Mouse (Mus musculus): ENCODE results near the gene Nacc1. TPM values are rescaled to one million over a fixed set of nuclear protein-coding genes. Genes with fewer than 3 reads are reported as not detected.
A peak's percentile ranks its signal among the peaks of the same experiment; 100 is the strongest.

Gene Nacc1
- polyA plus RNA-seq, 1 experiment from 2014 or later: 16.1 TPM

DNA sequence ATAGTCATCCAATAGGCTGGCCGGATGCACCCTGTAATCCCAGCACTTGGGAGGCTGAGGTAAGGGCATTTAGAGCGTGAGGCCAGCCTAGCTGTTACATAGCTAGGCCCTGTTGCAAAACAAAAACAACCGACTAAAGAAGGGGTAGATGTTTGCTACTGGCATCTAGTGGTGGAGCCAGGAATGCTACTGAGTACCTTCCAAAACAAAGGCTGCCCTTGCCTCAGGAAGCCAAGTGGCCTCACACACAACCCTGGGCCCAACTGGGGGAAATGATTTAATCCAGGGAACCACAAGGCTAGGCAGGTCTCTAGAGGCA, 38.2 kb upstream of the Nacc1 start:
- Histone ChIP-seq H3K27ac (peak overlapping the region; percentile 97), H3K4me3 (no peak overlapping the region), H3K4me1 (peaks cover 95% of the 10 kb centered on the region), H3K27me3 (no peaks in the 10 kb centered on the region), H3K36me3 (ENCODE audit: poor library complexity, severe bottlenecking) (peaks cover 42% of the 10 kb centered on the region), H3K9me3 (replicated peaks) (no peaks in the 10 kb centered on the region), H3K9ac (0 out of 2 replicates have a peak overlapping the region, but pooled peaks have one; percentile 49), H3K4me2 (no peak overlapping the region)
- ATAC-seq: no peak
- 17% methylated on average over 3 of the region's 3 CpGs for WGBS

DNA sequence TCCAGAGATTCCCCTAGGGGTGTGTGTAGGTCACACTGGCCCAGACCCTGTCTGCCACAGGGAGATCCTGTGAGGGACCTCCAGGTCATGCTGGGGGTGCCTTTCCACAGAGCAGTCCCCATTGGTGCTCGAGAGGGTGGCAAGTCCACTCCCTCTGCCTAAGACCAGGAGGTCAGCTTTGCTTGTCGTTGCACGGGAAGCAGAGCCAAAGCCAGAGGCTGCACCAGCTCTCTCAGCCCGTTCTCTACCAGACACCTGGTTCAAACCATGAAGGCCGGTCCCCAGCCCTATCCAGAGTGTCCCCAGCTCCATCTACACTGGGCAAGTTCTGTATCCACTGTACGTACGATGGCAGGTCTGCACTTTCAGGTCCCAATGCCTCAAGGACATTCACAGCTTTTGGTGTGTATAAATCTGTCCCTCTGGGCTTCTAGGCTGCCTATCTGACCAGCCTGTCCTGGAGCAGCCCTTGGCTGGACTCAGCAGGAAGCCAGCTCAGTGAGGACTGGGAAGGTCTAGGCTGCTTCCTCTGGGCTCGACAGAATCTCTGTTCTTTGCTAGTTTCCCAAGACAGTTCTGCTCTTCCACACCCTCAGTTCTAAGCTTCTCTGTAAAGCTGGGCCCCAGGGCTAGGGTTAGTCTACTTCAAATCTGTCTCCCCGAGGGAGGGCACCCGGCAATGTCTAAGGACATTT, 37.7 kb upstream of the Nacc1 start:
- 0 out of 2 replicates have a peak overlapping the region, but pooled peaks have one; percentile 30 for H3K4me2 ChIP-seq
- no peak overlapping the region for H3K4me3 ChIP-seq
- no peak for ATAC-seq
- peak overlapping the region; percentile 97 for H3K27ac ChIP-seq
- H3K9ac ChIP-seq: peak overlapping the region; percentile 49; the same call in 1 of the 2 replicates
- H3K36me3 ChIP-seq (ENCODE audit: poor library complexity, severe bottlenecking): peaks cover 47% of the 10 kb centered on the region
- H3K27me3 ChIP-seq: no peaks in the 10 kb centered on the region
- 61% methylated on average over 10 of the region's 10 CpGs for WGBS
- H3K9me3 ChIP-seq (replicated peaks): no peaks in the 10 kb centered on the region
- peaks cover 90% of the 10 kb centered on the region for H3K4me1 ChIP-seq

DNA sequence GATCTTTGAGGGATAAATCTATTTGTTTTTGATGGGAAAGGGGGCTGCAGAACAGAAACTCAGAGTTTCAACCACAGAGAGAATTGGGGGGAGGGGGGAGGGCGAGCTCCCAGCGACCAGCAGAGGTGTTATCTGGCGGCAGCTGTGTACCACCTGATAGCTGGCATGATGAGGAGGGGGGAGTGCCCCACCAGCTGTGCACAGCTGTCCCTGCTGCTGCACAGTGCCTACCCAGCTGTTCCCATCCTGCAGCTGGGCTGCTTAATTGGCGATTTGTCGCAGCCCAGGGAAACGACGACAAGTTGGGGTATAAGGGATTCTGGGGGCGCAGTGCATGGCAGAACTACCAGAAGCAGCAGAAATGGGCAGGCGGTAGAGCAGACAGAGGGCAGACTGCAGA, 37.0 kb upstream of the Nacc1 start:
- Histone ChIP-seq H3K36me3 (ENCODE audit: poor library complexity, severe bottlenecking) (peaks cover 55% of the 10 kb centered on the region), H3K4me1 (peaks cover 83% of the 10 kb centered on the region), H3K27me3 (no peaks in the 10 kb centered on the region), H3K9ac (peak overlapping the region; percentile 49), H3K4me3 (no peak overlapping the region), H3K4me2 (peak overlapping the region; percentile 30; the same call in 1 of the 2 replicates), H3K9me3 (replicated peaks) (no peaks in the 10 kb centered on the region), H3K27ac (peak overlapping the region; percentile 97)
- no peak for ATAC-seq
- WGBS: 49% methylated on average over 9 of the region's 9 CpGs

DNA sequence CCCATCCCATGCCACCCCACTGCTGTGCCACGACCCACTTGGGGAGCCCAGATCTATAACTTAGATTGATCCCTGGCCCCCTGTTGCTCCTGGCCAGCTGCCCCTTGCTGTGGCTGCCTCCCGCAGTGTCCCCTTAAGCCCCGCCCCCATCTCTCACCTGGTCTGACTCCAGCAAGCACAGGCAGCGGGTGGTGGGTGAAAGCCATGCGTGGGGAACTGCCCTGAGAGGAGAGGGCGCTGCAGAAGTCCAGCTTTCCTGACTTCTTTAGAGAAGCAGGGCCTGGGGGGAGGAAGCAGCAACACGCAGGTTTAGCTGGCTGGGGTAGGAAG, 35.9 kb upstream of the Nacc1 start:
- H3K4me2 ChIP-seq: peak overlapping the region; percentile 30
- H3K27ac ChIP-seq: peak overlapping the region; percentile 97
- peak overlapping the region; percentile 49 for H3K9ac ChIP-seq
- no peaks in the 10 kb centered on the region for H3K9me3 ChIP-seq (replicated peaks)
- no peak overlapping the region for H3K4me3 ChIP-seq
- H3K27me3 ChIP-seq: no peaks in the 10 kb centered on the region
- 16% methylated on average over 7 of the region's 7 CpGs for WGBS
- H3K36me3 ChIP-seq (ENCODE audit: poor library complexity, severe bottlenecking): peaks cover 66% of the 10 kb centered on the region
- ATAC-seq: no peak
- H3K4me1 ChIP-seq: peaks cover 77% of the 10 kb centered on the region

GRCm38 (mm10) chr8:84722850-84723570, 35.3 kb upstream of the Nacc1 start, which contains the start of gene G430095P16Rik:
Gene G430095P16Rik, plus strand, starts transcription at chr8:84723007.
- peak; percentile 70 for ATAC-seq
- peak within 1 kb of the TSS; percentile 97 for H3K27ac ChIP-seq
- WGBS: 11% methylated on average over 10 of the region's 10 CpGs
- peak within 1 kb of the TSS; percentile 30 for H3K4me2 ChIP-seq
- H3K9me3 ChIP-seq (replicated peaks): no peaks in the 10 kb centered on the region
- H3K9ac ChIP-seq: peak within 1 kb of the TSS; percentile 49
- peaks cover 67% of the 10 kb centered on the region for H3K36me3 ChIP-seq (ENCODE audit: poor library complexity, severe bottlenecking)
- H3K4me3 ChIP-seq: no peak within 1 kb of the TSS
- peaks cover 72% of the 10 kb centered on the region for H3K4me1 ChIP-seq
- H3K27me3 ChIP-seq: no peaks in the 10 kb centered on the region

DNA sequence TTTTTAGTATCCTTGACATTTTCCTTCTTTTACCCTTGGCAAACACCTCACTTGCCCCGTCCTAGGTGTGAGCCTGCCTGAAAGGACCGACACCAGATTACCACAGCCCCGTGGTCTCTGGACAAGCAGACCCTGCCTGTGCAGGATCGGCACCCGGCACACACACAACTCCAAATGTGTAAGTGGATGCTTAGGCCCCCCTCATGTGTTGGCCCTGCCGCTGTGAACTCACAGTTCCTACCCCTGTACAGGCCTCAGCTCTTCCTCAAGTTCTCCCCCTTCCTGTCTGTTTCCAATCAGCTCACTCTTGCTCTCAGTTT, 34.8 kb upstream of the Nacc1 start:
- H3K9me3 ChIP-seq (replicated peaks): no peaks in the 10 kb centered on the region
- no peak overlapping the region for H3K4me3 ChIP-seq
- peak overlapping the region; percentile 97 for H3K27ac ChIP-seq
- H3K4me2 ChIP-seq: peak overlapping the region; percentile 30
- peak overlapping the region; percentile 49 for H3K9ac ChIP-seq
- peaks cover 67% of the 10 kb centered on the region for H3K4me1 ChIP-seq
- no peaks in the 10 kb centered on the region for H3K27me3 ChIP-seq
- peaks cover 65% of the 10 kb centered on the region for H3K36me3 ChIP-seq (ENCODE audit: poor library complexity, severe bottlenecking)
- 63% methylated on average over 6 of the region's 6 CpGs for WGBS
- ATAC-seq: peak; percentile 9

GRCm38 (mm10) chr8:84718959-84719690, 31.5 kb upstream of the Nacc1 start:
- no peak for ATAC-seq
- 84% methylated on average over 5 of the region's 5 CpGs for WGBS
- Histone ChIP-seq H3K9ac (no peak overlapping the region), H3K27me3 (peaks cover 9% of the 10 kb centered on the region; the same call in 1 of the 2 replicates), H3K36me3 (ENCODE audit: poor library complexity, severe bottlenecking) (peaks cover 52% of the 10 kb centered on the region), H3K4me3 (no peak overlapping the region), H3K9me3 (replicated peaks) (no peaks in the 10 kb centered on the region), H3K27ac (no peak overlapping the region; the same call in none of the 2 replicates), H3K4me1 (peaks cover 61% of the 10 kb centered on the region), H3K4me2 (no peak overlapping the region)

DNA sequence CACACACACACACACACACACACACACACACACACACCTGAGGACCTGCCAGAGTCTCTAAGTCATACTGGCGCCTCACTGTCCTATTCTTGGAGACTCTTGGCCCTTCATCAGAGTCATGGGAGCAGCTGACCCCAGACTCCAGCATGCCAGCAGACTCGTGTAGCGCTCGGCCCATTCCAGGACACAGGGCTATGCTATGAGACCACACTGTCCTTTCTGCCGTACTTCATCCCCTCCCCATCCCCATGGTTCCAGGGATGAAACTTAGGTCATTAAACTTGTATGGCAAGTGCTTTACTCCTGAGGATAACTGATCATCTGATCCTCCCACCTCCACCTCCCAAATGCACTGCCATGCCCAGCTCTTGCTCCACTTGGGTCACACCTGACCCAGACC, 30.8 kb upstream of the Nacc1 start:
- Histone ChIP-seq H3K9ac (no peak overlapping the region), H3K4me2 (no peak overlapping the region), H3K27me3 (peaks cover 10% of the 10 kb centered on the region; the same call in 1 of the 2 replicates), H3K27ac (no peak overlapping the region), H3K36me3 (ENCODE audit: poor library complexity, severe bottlenecking) (peaks cover 57% of the 10 kb centered on the region), H3K4me1 (peaks cover 61% of the 10 kb centered on the region), H3K9me3 (replicated peaks) (no peaks in the 10 kb centered on the region), H3K4me3 (no peak overlapping the region)
- no peak for ATAC-seq
- WGBS: 83% methylated on average over 5 of the region's 5 CpGs

GRCm38 (mm10) chr8:84716790-84717189, 29.1 kb upstream of the Nacc1 start:
- peaks cover 57% of the 10 kb centered on the region for H3K36me3 ChIP-seq (ENCODE audit: poor library complexity, severe bottlenecking)
- H3K4me2 ChIP-seq: no peak overlapping the region
- H3K27ac ChIP-seq: peak overlapping the region; percentile 68
- H3K27me3 ChIP-seq: peaks cover 10% of the 10 kb centered on the region; the same call in 1 of the 2 replicates
- peaks cover 61% of the 10 kb centered on the region for H3K4me1 ChIP-seq
- ATAC-seq: no peak
- no peak overlapping the region for H3K4me3 ChIP-seq
- H3K9me3 ChIP-seq (replicated peaks): no peaks in the 10 kb centered on the region
- WGBS: 81% methylated on average over 11 of the region's 11 CpGs
- peak overlapping the region; percentile 40; the same call in 1 of the 2 replicates for H3K9ac ChIP-seq

GRCm38 (mm10) chr8:84715893-84716468, 28.3 kb upstream of the Nacc1 start:
- peaks cover 49% of the 10 kb centered on the region for H3K36me3 ChIP-seq (ENCODE audit: poor library complexity, severe bottlenecking)
- H3K4me2 ChIP-seq: peak overlapping the region; percentile 42
- peak overlapping the region; percentile 2; the same call in 1 of the 2 replicates for H3K4me3 ChIP-seq
- H3K9me3 ChIP-seq (replicated peaks): no peaks in the 10 kb centered on the region
- peak overlapping the region; percentile 53 for H3K9ac ChIP-seq
- H3K4me1 ChIP-seq: peaks cover 65% of the 10 kb centered on the region
- WGBS: 4% methylated on average over 27 of the region's 27 CpGs
- ATAC-seq: no peak
- peaks cover 10% of the 10 kb centered on the region; the same call in 1 of the 2 replicates for H3K27me3 ChIP-seq
- H3K27ac ChIP-seq: peak overlapping the region; percentile 83

- no peak overlapping the region for H3K4me3 ChIP-seq
- H3K4me2 ChIP-seq: peak overlapping the region; percentile 12; the same call in 1 of the 2 replicates
- peaks cover 31% of the 10 kb centered on the region for H3K36me3 ChIP-seq (ENCODE audit: poor library complexity, severe bottlenecking)
- peaks cover 10% of the 10 kb centered on the region; the same call in 1 of the 2 replicates for H3K27me3 ChIP-seq
- H3K27ac ChIP-seq: peak overlapping the region; percentile 98
- H3K9ac ChIP-seq: peak overlapping the region; percentile 57
- ATAC-seq: no peak
- 40% methylated on average over 4 of the region's 4 CpGs for WGBS
- H3K9me3 ChIP-seq (replicated peaks): no peaks in the 10 kb centered on the region
- H3K4me1 ChIP-seq: peaks cover 81% of the 10 kb centered on the region
Measured at GRCm38 (mm10) chr8:84714161-84714560, 26.5 kb upstream of the Nacc1 start.

All from forebrain, embryonic 13.5 days (tissue).